Mouse (Mus musculus): Measurements from ENCODE around the gene Gphn.

- TF ChIP-seq CTCF (IDR thresholded peaks at IDR 0.05) (no peak), EP300 (IDR thresholded peaks at IDR 0.05) (no peak)
Observed at GRCm38 (mm10) chr12:78181452-78181851, 44.7 kb upstream of the Gphn start.

Measured in lung, postnatal 0 days (tissue).